Mouse (Mus musculus) thymus, adult 2 months (tissue): ENCODE results near the gene Acbd4. TPM values are rescaled to one million over a fixed set of nuclear protein-coding genes. Genes with fewer than 3 reads are reported as not detected.

Experiments
- DNase-seq: peaks from one replicate; pipeline ENCODE4 v3.0.0; 2021
- H3K27ac ChIP-seq: fragments of 200-500 bp; 2 replicates; pipeline ENCODE4 v1.5.1; 2012; ENCODE audit warnings: low read length, control low read depth; ENCODE audit not compliant: control insufficient read depth, insufficient read depth
- H3K27me3 ChIP-seq: fragments of 200-500 bp; 2 replicates; pipeline ENCODE4 v1.6.1; 2012; ENCODE audit warnings: mild to moderate bottlenecking, low read length, moderate library complexity, mixed read lengths; ENCODE audit not compliant: control insufficient read depth, insufficient read depth
- H3K36me3 ChIP-seq: fragments of 200-500 bp; 2 replicates; pipeline ENCODE4 v1.6.1; 2012; ENCODE audit warnings: mild to moderate bottlenecking, low read length, moderate library complexity; ENCODE audit not compliant: control insufficient read depth, insufficient read depth
- H3K4me1 ChIP-seq: fragments of 200-500 bp; replicated peaks from 2 replicates; pipeline ENCODE4 v1.6.1; 2012; ENCODE audit warnings: low read length; ENCODE audit not compliant: control insufficient read depth, insufficient read depth
- H3K4me3 ChIP-seq: fragments of 200-500 bp; 2 replicates; pipeline ENCODE4 v1.5.1; 2012; ENCODE audit warnings: mild to moderate bottlenecking, low read length, control low read depth, moderate library complexity; ENCODE audit not compliant: control insufficient read depth, insufficient read depth
- CTCF ChIP-seq: fragments of 200-500 bp; IDR thresholded peaks from 2 replicates; pipeline ENCODE4 v1.5.1; 2012; ENCODE audit warnings: mild to moderate bottlenecking, control low read depth, low read length, moderate library complexity, borderline replicate concordance; ENCODE audit not compliant: control insufficient read depth, poor library complexity, insufficient read depth; ENCODE audit errors: extremely low read depth
- POLR2A ChIP-seq: fragments of 200-500 bp; IDR thresholded peaks from 2 replicates; pipeline ENCODE4 v1.6.1; 2012; ENCODE audit warnings: mild to moderate bottlenecking, low read length, control low read depth, moderate library complexity; ENCODE audit not compliant: control insufficient read depth, poor library complexity, insufficient read depth; ENCODE audit errors: extremely low read depth
- WGBS: fragments of 180-500 bp; shearing (Covaris S2); methylation state at CpG from one replicate; pipeline ENCODE4 v1.1.7; 2018; 5-methylcytosine and 5-hydroxymethylcytosine counted together
- polyA plus RNA-seq: library from polyadenylated mRNA; depleted of rRNA; stranded (reverse); fragments of >200 nt; gene quantifications from 2 replicates; pipeline ENCODE4 v1.2.3, GENCODE M21; 2012

Gene Acbd4
- polyA plus RNA-seq, 1 experiment: 29.5 TPM

- 14% methylated on average over 43 of the region's 43 CpGs for WGBS
- no peak for DNase-seq
Measured at GRCm38 (mm10) chr11:103080323-103081091, 21.0 kb upstream of the Acbd4 start.

DNA sequence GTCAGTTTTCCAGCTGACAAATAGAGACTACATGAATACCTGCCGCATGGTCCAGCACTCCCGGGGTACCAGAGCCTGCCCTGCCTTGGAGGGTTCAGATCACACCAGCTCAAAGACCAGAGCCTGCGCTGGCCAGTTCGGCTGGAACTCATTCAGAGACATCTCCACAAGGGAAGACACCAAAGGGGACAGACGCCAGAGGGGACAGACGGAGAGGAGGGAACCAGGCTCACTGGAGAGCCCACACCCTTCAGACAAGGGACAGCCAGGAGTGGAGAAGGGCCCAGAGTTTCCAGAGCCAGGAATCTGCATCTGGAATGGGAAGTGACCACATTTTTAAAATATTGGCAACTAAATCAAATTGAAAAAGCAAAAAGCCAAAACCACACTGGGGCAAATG is 19.9 kb upstream of the Acbd4 start:
- WGBS: 93% methylated on average over 6 of the region's 6 CpGs
- DNase-seq: no peak
- Histone ChIP-seq H3K4me3 (no peak overlapping the region), H3K4me1 (peaks cover 5% of the 10 kb centered on the region), H3K27ac (no peak overlapping the region), H3K36me3 (no peaks in the 10 kb centered on the region), H3K27me3 (no peaks in the 10 kb centered on the region)
- TF ChIP-seq POLR2A: no peak
- no peak for TF ChIP-seq CTCF

More at GRCm38 (mm10) chr11:103080323-103081091, 21.0 kb upstream of the Acbd4 start:
- Histone ChIP-seq H3K36me3 (no peaks in the 10 kb centered on the region), H3K4me3 (peak overlapping the region; percentile 45), H3K27ac (no peak overlapping the region), H3K27me3 (no peaks in the 10 kb centered on the region), H3K4me1 (peaks cover 5% of the 10 kb centered on the region)
- TF ChIP-seq POLR2A (no peak), CTCF (peak; percentile 14; the same call in 1 of the 2 replicates)

DNA sequence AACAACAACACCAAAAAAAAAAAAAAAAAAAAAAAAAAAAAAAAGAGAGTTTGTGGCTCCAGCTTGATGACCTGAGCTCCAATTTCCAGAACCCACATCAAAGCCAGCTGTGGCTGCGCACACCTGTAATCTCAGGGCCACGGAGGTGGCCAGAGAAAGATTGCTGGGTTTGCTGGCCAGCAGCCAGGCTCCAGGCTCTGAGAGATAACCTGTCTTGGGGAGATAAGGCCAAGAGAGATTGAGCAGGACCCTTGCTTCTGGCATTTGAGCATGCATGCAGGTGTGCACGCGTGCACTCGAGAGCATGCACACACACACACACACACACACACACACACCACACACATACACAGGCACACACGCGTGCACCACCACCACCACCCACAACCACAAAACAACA is 8.2 kb upstream of the Acbd4 start:
- no peaks in the 10 kb centered on the region for H3K4me1 ChIP-seq
- no peaks in the 10 kb centered on the region for H3K36me3 ChIP-seq
- no peak overlapping the region for H3K4me3 ChIP-seq
- WGBS: 76% methylated on average over 7 of the region's 7 CpGs
- no peak for DNase-seq
- TF ChIP-seq POLR2A (no peak), CTCF (no peak)
- H3K27me3 ChIP-seq: no peaks in the 10 kb centered on the region
- H3K27ac ChIP-seq: no peak overlapping the region

- Histone ChIP-seq H3K4me1 (no peaks in the 10 kb centered on the region), H3K27ac (no peak overlapping the region), H3K4me3 (no peak overlapping the region), H3K36me3 (no peaks in the 10 kb centered on the region), H3K27me3 (no peaks in the 10 kb centered on the region)
- no peak for DNase-seq
- WGBS: 63% methylated on average over 20 of the region's 20 CpGs
- TF ChIP-seq POLR2A: no peak
- no peak for TF ChIP-seq CTCF
Measured at GRCm38 (mm10) chr11:103093862-103094833, 7.3 kb upstream of the Acbd4 start.

DNA sequence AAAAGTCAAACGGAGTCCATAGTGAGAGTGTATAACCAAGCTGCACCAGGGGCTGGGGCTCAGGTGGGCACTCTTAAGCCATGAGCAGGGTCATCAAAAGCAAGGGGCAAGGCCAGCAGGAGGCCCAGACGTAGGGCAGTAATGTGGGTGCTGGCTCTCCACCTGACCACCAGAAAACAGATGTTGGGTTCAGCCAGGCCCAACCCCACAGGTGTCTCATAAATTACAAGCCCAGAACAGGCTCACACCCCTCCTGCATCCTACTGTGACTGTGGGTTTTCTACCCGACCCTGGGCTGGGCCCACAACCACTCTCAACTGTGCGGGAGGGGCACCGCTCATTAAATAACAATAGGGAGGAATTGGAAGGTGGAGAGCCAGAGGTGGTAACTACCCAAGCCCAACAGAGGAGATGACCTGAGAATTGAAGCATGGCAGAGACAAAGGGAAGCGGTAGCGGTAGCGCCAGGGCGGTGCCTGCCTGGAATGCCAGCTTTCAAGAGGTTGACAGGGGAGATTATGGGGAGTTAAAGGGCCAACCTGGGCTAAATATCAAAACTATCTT is 6.3 kb upstream of the Acbd4 start:
- no peak for DNase-seq

GRCm38 (mm10) chr11:103095801-103096200 is 5.7 kb upstream of the Acbd4 start:
- Histone ChIP-seq H3K27me3 (no peaks in the 10 kb centered on the region), H3K4me1 (no peaks in the 10 kb centered on the region), H3K36me3 (no peaks in the 10 kb centered on the region), H3K4me3 (no peak overlapping the region), H3K27ac (no peak overlapping the region)
- no peak for DNase-seq
- TF ChIP-seq POLR2A (no peak), CTCF (no peak)
- WGBS: 94% methylated on average over 6 of the region's 6 CpGs

More for the DNA sequence above, 6.3 kb upstream of the Acbd4 start:
- H3K27me3 ChIP-seq: no peaks in the 10 kb centered on the region
- H3K4me1 ChIP-seq: no peaks in the 10 kb centered on the region
- no peaks in the 10 kb centered on the region for H3K36me3 ChIP-seq
- no peak overlapping the region for H3K27ac ChIP-seq
- TF ChIP-seq CTCF (no peak), POLR2A (no peak)
- WGBS: 81% methylated on average over 9 of the region's 9 CpGs
- H3K4me3 ChIP-seq: no peak overlapping the region
